ENCODE assay signal across 11 mouse cellular contexts in genomic region chr17:45318211-45319076, GRCm38 (mm10).
DNase-seq lines count a peak whose midpoint lies in the region; ATAC-seq and TF ChIP-seq lines count a peak whose summit lies in the region.
"Had no signal": no experiment of that assay in that cellular context is flagged by ENCODE, and none has a peak within 500 bp of the region (broad histone marks: within the 10 kb centered on the region; RNA-seq: fewer than 3 reads in every experiment).

No protein-coding gene starts in this region.

- 0 out of 2 replicates have a peak, but pooled peaks have one; percentile 52 for ATAC-seq in lung, embryonic 14.5 days (ENCODE audit: insufficient read depth)
- ATAC-seq in intestine, embryonic 16.5 days = peak; percentile 90
- peak; percentile 85 for ATAC-seq in limb, embryonic 11.5 days (ENCODE audit: insufficient number of reproducible peaks, low FRiP score, low TSS enrichment, low read depth)
- peak; percentile 78; the same call in 1 of the 2 replicates for ATAC-seq in stomach, embryonic 14.5 days (ENCODE audit: insufficient number of reproducible peaks, insufficient read depth, low FRiP score, low read depth)
- no peak for ATAC-seq in midbrain, embryonic 15.5 days (replicated peaks)

- H3K27ac ChIP-seq in lung, embryonic 14.5 days (ENCODE audit: low read depth) = no peak overlapping the region
- no peak overlapping the region for H3K27ac ChIP-seq in intestine, embryonic 16.5 days (ENCODE audit: low read length)
- peak overlapping the region; percentile 30; the same call in 1 of the 2 replicates for H3K27ac ChIP-seq in limb, embryonic 11.5 days (replicated peaks; ENCODE audit: low read depth, low read length)
- H3K27ac ChIP-seq in stomach, embryonic 14.5 days (ENCODE audit: low read length) = no peak overlapping the region
- H3K27ac ChIP-seq in midbrain, embryonic 15.5 days = no peak overlapping the region

- WGBS in lung, embryonic 14.5 days = 51% methylated on average over 25 of the region's 25 CpGs
- WGBS in lung, adult 2 months = 61% methylated on average over 25 of the region's 25 CpGs
- 31% methylated on average over 25 of the region's 25 CpGs for WGBS in intestine, embryonic 16.5 days
- 20% methylated on average over 25 of the region's 25 CpGs for WGBS in limb, embryonic 11.5 days
- WGBS in stomach, embryonic 14.5 days = 36% methylated on average over 25 of the region's 25 CpGs
- WGBS in midbrain, embryonic 15.5 days = 80% methylated on average over 25 of the region's 25 CpGs

- no peaks in the 10 kb centered on the region for H3K4me1 ChIP-seq in lung, embryonic 14.5 days (ENCODE audit: insufficient read depth)
- H3K4me1 ChIP-seq in lung, adult 2 months (ENCODE audit: control insufficient read depth, insufficient read depth, low read length) = no peaks in the 10 kb centered on the region
- H3K4me1 ChIP-seq in intestine, embryonic 16.5 days (ENCODE audit: control insufficient read depth, insufficient read depth, low read length) = no peaks in the 10 kb centered on the region
- H3K4me1 ChIP-seq in limb, embryonic 11.5 days (ENCODE audit: control insufficient read depth, insufficient read depth, low read length) = peaks cover 24% of the 10 kb centered on the region
- peaks cover 4% of the 10 kb centered on the region; the same call in 1 of the 2 replicates for H3K4me1 ChIP-seq in stomach, embryonic 14.5 days (ENCODE audit: control insufficient read depth, insufficient read depth, low read length)
- peaks cover 5% of the 10 kb centered on the region; the same call in 1 of the 2 replicates for H3K4me1 ChIP-seq in midbrain, embryonic 15.5 days

- intact Hi-C loops in heart, postnatal 36 days (cut with DNase I) = no loop called here

- H3K27me3 ChIP-seq in lung, embryonic 14.5 days (ENCODE audit: insufficient read depth, low read length) = no peaks in the 10 kb centered on the region
- H3K27me3 ChIP-seq in intestine, embryonic 16.5 days (replicated peaks; ENCODE audit: control insufficient read depth, insufficient read depth, low read length) = no peaks in the 10 kb centered on the region; the same call in 1 of the 2 replicates
- H3K27me3 ChIP-seq in limb, embryonic 11.5 days (ENCODE audit: control insufficient read depth, insufficient read depth, low read length) = no peaks in the 10 kb centered on the region
- H3K27me3 ChIP-seq in stomach, embryonic 14.5 days (ENCODE audit: control insufficient read depth, insufficient read depth, low read length) = no peaks in the 10 kb centered on the region
- no peaks in the 10 kb centered on the region for H3K27me3 ChIP-seq in midbrain, embryonic 15.5 days (replicated peaks)

- no peak for TF ChIP-seq POLR2A in lung, adult 2 months (IDR thresholded peaks at IDR 0.05; ENCODE audit: borderline replicate concordance, extremely low read depth, low read depth, low read length)

- TF ChIP-seq CTCF in lung, embryonic 14.5 days (IDR thresholded peaks at IDR 0.05; ENCODE audit: low read depth) = no peak
- no peak for TF ChIP-seq CTCF in lung, adult 2 months (IDR thresholded peaks at IDR 0.05; ENCODE audit: insufficient read depth, low read length)

- no peak overlapping the region for H3K4me3 ChIP-seq in lung, embryonic 14.5 days (ENCODE audit: low read depth, low read length)
- no peak overlapping the region for H3K4me3 ChIP-seq in lung, adult 2 months (replicated peaks; ENCODE audit: extremely low read depth, low read depth, low read length)
- H3K4me3 ChIP-seq in intestine, embryonic 16.5 days (ENCODE audit: low read length) = peak overlapping the region; percentile 27; the same call in 1 of the 2 replicates
- no peak overlapping the region for H3K4me3 ChIP-seq in limb, embryonic 11.5 days (ENCODE audit: low read depth, low read length)
- H3K4me3 ChIP-seq in stomach, embryonic 14.5 days (ENCODE audit: low read depth, low read length) = no peak overlapping the region
- no peak overlapping the region for H3K4me3 ChIP-seq in midbrain, embryonic 15.5 days

- H3K4me2 ChIP-seq in lung, embryonic 14.5 days = peak overlapping the region; percentile 2; the same call in 1 of the 2 replicates
- peak overlapping the region; percentile 26 for H3K4me2 ChIP-seq in intestine, embryonic 16.5 days (ENCODE audit: low read depth, low read length)
- H3K4me2 ChIP-seq in limb, embryonic 11.5 days (ENCODE audit: low read depth, severe bottlenecking) = peak overlapping the region; percentile 34
- H3K4me2 ChIP-seq in stomach, embryonic 14.5 days (replicated peaks; ENCODE audit: low read depth, low read length) = peak overlapping the region; percentile 30
- no peak overlapping the region for H3K4me2 ChIP-seq in midbrain, embryonic 15.5 days

- no peak overlapping the region for H3K9ac ChIP-seq in lung, embryonic 14.5 days
- H3K9ac ChIP-seq in intestine, embryonic 16.5 days (ENCODE audit: low read depth, low read length) = no peak overlapping the region
- no peak overlapping the region for H3K9ac ChIP-seq in limb, embryonic 11.5 days (ENCODE audit: low read length)
- H3K9ac ChIP-seq in stomach, embryonic 14.5 days (replicated peaks; ENCODE audit: low read depth, low read length) = no peak overlapping the region
- H3K9ac ChIP-seq in midbrain, embryonic 15.5 days = no peak overlapping the region

- no peaks in the 10 kb centered on the region for H3K36me3 ChIP-seq in lung, embryonic 14.5 days (ENCODE audit: insufficient read depth)
- H3K36me3 ChIP-seq in intestine, embryonic 16.5 days (ENCODE audit: control insufficient read depth, insufficient read depth, low read length) = no peaks in the 10 kb centered on the region
- H3K36me3 ChIP-seq in limb, embryonic 11.5 days (ENCODE audit: control insufficient read depth, insufficient read depth, low read length) = no peaks in the 10 kb centered on the region
- no peaks in the 10 kb centered on the region for H3K36me3 ChIP-seq in stomach, embryonic 14.5 days (ENCODE audit: control insufficient read depth, insufficient read depth, low read length)
- no peaks in the 10 kb centered on the region for H3K36me3 ChIP-seq in midbrain, embryonic 15.5 days (replicated peaks)

- peak; percentile 66 for DNase-seq in lung, embryonic 14.5 days
- DNase-seq in lung, adult 2 months = no peak
- peak; percentile 77 for DNase-seq in limb, embryonic 11.5 days (ENCODE audit: low spot score)
- no peak for DNase-seq in heart, postnatal 36 days
- DNase-seq in thymus, postnatal 4 days = no peak
- DNase-seq: cerebellum, postnatal 25 days; layer of hippocampus, postnatal 36 days; thymus, postnatal 36 days had no signal

- H3K9me3 ChIP-seq in lung, embryonic 14.5 days (ENCODE audit: low read depth, low read length) = no peaks in the 10 kb centered on the region
- H3K9me3 ChIP-seq in intestine, embryonic 16.5 days (ENCODE audit: control insufficient read depth, low read length) = peaks cover 5% of the 10 kb centered on the region; the same call in 1 of the 2 replicates
- H3K9me3 ChIP-seq in limb, embryonic 11.5 days (ENCODE audit: control insufficient read depth, low read length) = no peaks in the 10 kb centered on the region
- no peaks in the 10 kb centered on the region for H3K9me3 ChIP-seq in stomach, embryonic 14.5 days (ENCODE audit: control insufficient read depth, low read depth, low read length)
- H3K9me3 ChIP-seq in midbrain, embryonic 15.5 days = no peaks in the 10 kb centered on the region

Comparison
In these comparisons a context has a peak if more than half of its experiments do, and no peak if none do; other contexts are left out.
1. DNase-seq: peak in lung, embryonic 14.5 days (single experiment) and limb, embryonic 11.5 days (single experiment); none in lung, adult 2 months (single experiment), heart, postnatal 36 days (0 of 2) and thymus, postnatal 4 days (single experiment).